Mouse (Mus musculus): ENCODE measurements around the gene Nae1. TPM values are rescaled to one million over a fixed set of nuclear protein-coding genes. Genes with fewer than 3 reads are reported as not detected.

Gene Nae1
- total and polyA plus RNA-seq, 3 experiments: 26.0 to 95.0 (median 33.6) TPM

- no peak overlapping the region for H3K4me3 ChIP-seq (replicated peaks in 1 of 3; ENCODE audit: low read depth in 2 of 3, low read length in 2 of 3, poor library complexity in 1 of 3)
- no peaks in the 10 kb centered on the region for H3K79me2 ChIP-seq (replicated peaks; ENCODE audit: control insufficient read depth, extremely low read depth, insufficient read depth, poor library complexity, severe bottlenecking)
- in situ Hi-C loops (cut with MboI; ENCODE audit: low pct_ligation_motif_present, low pct_unique_long_range_greater_than_20kb, low sequenced_read_pairs): loop anchor here (25.0 kb wide), 1 partner anchor 179 kb away; no protein-coding TSS in a partner anchor
- H3K36me3 ChIP-seq (replicated peaks in 1 of 2; ENCODE audit: control insufficient read depth in 1 of 2, insufficient read depth in 1 of 2, low read length in 1 of 2): peaks cover 0 to 2% of the 10 kb centered on the region in 2 experiments
- H3K27me3 ChIP-seq (replicated peaks): no peaks in the 10 kb centered on the region
- dilution Hi-C loops (cut with MboI; ENCODE audit: extremely low pct_ligation_motif_present, extremely low pct_unique_long_range_greater_than_20kb, low sequenced_read_pairs): no loop called here
- no peak overlapping the region for H3K27ac ChIP-seq (ENCODE audit: insufficient read depth, low read depth)
- DNase-seq (ENCODE audit: extremely low read depth): no peak
- peaks cover 0 to 1% of the 10 kb centered on the region in 2 experiments; a peak in 2 of 4 replicates for H3K4me1 ChIP-seq (ENCODE audit: control insufficient read depth in 1 of 2, insufficient read depth in 2 of 2)
- no peak overlapping the region for H3K9ac ChIP-seq (ENCODE audit: insufficient read depth, low read depth)
- no peaks in the 10 kb centered on the region for H3K9me3 ChIP-seq (replicated peaks; ENCODE audit: low read length)
- H3K4me2 ChIP-seq (ENCODE audit: insufficient read depth, low read depth, poor library complexity, severe bottlenecking): no peak overlapping the region
- TF ChIP-seq POLR2AphosphoS2 (IDR thresholded peaks at IDR 0.05; ENCODE audit: low read depth, low read length) (no peak), MAX (IDR thresholded peaks at IDR 0.05; ENCODE audit: low read length) (no peak), E2F4 (IDR thresholded peaks at IDR 0.05; ENCODE audit: insufficient replicate concordance, low read depth, low read length) (no peak), MAFK (IDR thresholded peaks at IDR 0.05; ENCODE audit: insufficient replicate concordance, low read length) (no peak), HCFC1 (IDR thresholded peaks at IDR 0.05; ENCODE audit: low read depth, low read length) (no peak), IRF4 (IDR thresholded peaks at IDR 0.05; ENCODE audit: low read depth, low read length) (no peak), PAX5 (IDR thresholded peaks at IDR 0.05; ENCODE audit: low read length) (no peak), JUND (conservative IDR thresholded peaks at IDR 0.05; ENCODE audit: low read depth, low read length) (no peak), ZNF384 (IDR thresholded peaks at IDR 0.05; ENCODE audit: low read depth, low read length) (no peak), NELFE (IDR thresholded peaks at IDR 0.05; ENCODE audit: low read depth, low read length) (no peak)
These were observed 6.5 kb upstream of the Nae1 start for GRCm38 (mm10) chr8:104540710-104541514.

GRCm38 (mm10) chr8:104540238-104540637, 5.8 kb upstream of the Nae1 start:
- no peaks in the 10 kb centered on the region for H3K79me2 ChIP-seq (replicated peaks; ENCODE audit: control insufficient read depth, extremely low read depth, insufficient read depth, poor library complexity, severe bottlenecking)
- in situ Hi-C loops (cut with MboI; ENCODE audit: low pct_ligation_motif_present, low pct_unique_long_range_greater_than_20kb, low sequenced_read_pairs): loop anchor here (25.0 kb wide), 1 partner anchor 178 kb away; no protein-coding TSS in a partner anchor
- no peak overlapping the region for H3K27ac ChIP-seq (ENCODE audit: insufficient read depth, low read depth)
- H3K9ac ChIP-seq (ENCODE audit: insufficient read depth, low read depth): no peak overlapping the region
- no peak overlapping the region for H3K4me2 ChIP-seq (ENCODE audit: insufficient read depth, low read depth, poor library complexity, severe bottlenecking)
- H3K4me3 ChIP-seq (replicated peaks in 1 of 3; ENCODE audit: low read depth in 2 of 3, low read length in 2 of 3, poor library complexity in 1 of 3): no peak overlapping the region
- TF ChIP-seq CHD2 (IDR thresholded peaks at IDR 0.05; ENCODE audit: low read length) (no peak), PAX5 (IDR thresholded peaks at IDR 0.05; ENCODE audit: low read length) (no peak), POLR2A (IDR thresholded peaks at IDR 0.05; ENCODE audit: low read depth, low read length) (no peak), NRF1 (IDR thresholded peaks at IDR 0.05; ENCODE audit: low read depth, low read length) (no peak), MAX (IDR thresholded peaks at IDR 0.05; ENCODE audit: low read length) (no peak), MYC (IDR thresholded peaks at IDR 0.05; ENCODE audit: low read depth, low read length) (no peak), UBTF (IDR thresholded peaks at IDR 0.05; ENCODE audit: low read depth, low read length) (no peak), IRF4 (IDR thresholded peaks at IDR 0.05; ENCODE audit: low read depth, low read length) (no peak), CHD1 (IDR thresholded peaks at IDR 0.05; ENCODE audit: low read depth, low read length) (no peak), MXI1 (IDR thresholded peaks at IDR 0.05; ENCODE audit: low read depth, low read length) (no peak), RCOR1 (conservative IDR thresholded peaks at IDR 0.05; ENCODE audit: low read depth, low read length) (no peak), ETS1 (conservative IDR thresholded peaks at IDR 0.05; ENCODE audit: low read depth, low read length) (no peak), ZNF384 (IDR thresholded peaks at IDR 0.05; ENCODE audit: low read depth, low read length) (no peak), NELFE (IDR thresholded peaks at IDR 0.05; ENCODE audit: low read depth, low read length) (no peak)
- H3K27me3 ChIP-seq (replicated peaks): no peaks in the 10 kb centered on the region
- peaks cover 0 to 2% of the 10 kb centered on the region in 2 experiments for H3K36me3 ChIP-seq (replicated peaks in 1 of 2; ENCODE audit: control insufficient read depth in 1 of 2, insufficient read depth in 1 of 2, low read length in 1 of 2)
- dilution Hi-C loops (cut with MboI; ENCODE audit: extremely low pct_ligation_motif_present, extremely low pct_unique_long_range_greater_than_20kb, low sequenced_read_pairs): no loop called here
- no peak for DNase-seq (ENCODE audit: extremely low read depth)
- H3K9me3 ChIP-seq (replicated peaks; ENCODE audit: low read length): no peaks in the 10 kb centered on the region
- H3K4me1 ChIP-seq (ENCODE audit: control insufficient read depth in 1 of 2, insufficient read depth in 2 of 2): peaks cover 0 to 5% of the 10 kb centered on the region in 2 experiments; a peak in 2 of 4 replicates
